Mouse (Mus musculus): ENCODE data around the gene Dcaf17. TPM values are rescaled to one million over a fixed set of nuclear protein-coding genes. Genes with fewer than 3 reads are reported as not detected.

Dcaf17 gene
- total RNA-seq, 4 experiments from 2014 or later: 2.9 to 3.7 (median 3.6) TPM

GRCm38 (mm10) chr2:71120844-71121243 lies 65.7 kb downstream of the Dcaf17 start:
- no peak for DNase-seq (ENCODE audit: low spot score in 2 of 2)

GRCm38 (mm10) chr2:71121406-71121805 lies 66.3 kb downstream of the Dcaf17 start:
- no peak for DNase-seq (ENCODE audit: low spot score in 2 of 2)

DNA sequence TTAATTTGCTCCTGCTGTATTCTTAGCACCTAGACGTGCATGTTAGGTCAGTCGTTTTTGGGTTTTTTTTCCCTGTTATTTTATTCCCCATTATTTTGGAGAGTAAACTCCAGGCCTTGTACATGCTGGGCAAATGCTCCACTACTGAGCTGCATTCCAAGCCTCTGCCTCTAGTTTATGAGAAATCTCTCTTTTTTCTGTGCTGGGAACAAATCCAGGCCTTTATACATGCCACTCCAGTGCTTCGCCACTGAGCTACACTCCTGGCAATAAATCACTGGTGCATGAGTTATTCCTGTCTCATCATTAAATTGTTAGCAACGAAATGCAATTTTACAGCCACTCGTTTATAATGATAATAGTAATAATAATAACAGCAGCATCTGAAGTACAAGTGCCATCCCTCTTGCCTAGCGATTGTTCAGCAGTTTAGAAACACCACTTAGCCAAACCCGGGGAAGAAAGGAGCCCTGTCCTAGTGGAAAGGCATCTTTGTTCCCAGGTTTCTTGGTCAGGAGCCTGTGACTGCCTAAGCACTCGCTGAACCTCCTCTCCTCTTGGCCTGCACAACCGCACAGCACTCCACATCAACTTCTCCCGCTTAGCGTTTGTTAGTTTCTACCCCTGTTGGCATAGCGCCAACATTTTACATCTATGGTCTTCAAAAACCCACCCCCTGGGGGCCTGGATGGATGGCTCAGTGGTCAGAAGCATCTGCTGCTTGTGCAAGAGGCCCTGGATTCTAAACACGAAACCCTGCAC lies 67.3 kb downstream of the Dcaf17 start:
- DNase-seq (ENCODE audit: low spot score in 2 of 2): no peak

DNA sequence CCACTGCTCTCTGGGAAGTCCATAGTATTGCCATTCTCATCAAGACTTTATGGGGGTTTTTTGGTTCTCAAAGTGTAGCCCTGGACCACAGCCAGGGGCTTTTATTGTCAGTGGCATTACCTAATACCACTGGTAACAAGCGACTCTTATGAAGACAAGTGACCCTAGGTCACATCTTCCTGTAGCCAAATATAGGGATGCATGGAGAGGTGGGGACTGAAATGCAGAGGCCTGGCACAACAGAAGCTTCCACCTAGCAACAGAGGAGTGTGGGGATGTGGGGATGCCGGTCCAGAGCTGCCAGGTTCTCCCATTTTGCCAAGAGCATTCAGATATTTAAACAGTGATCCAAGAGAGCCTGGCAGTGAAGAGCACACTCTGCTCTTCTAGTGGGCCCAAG lies 68.5 kb downstream of the Dcaf17 start:
- no peak for DNase-seq (ENCODE audit: low spot score in 2 of 2)

- no peak for DNase-seq (ENCODE audit: low spot score in 2 of 2)
These were observed 72.8 kb downstream of the Dcaf17 start for GRCm38 (mm10) chr2:71127779-71128534.

DNA sequence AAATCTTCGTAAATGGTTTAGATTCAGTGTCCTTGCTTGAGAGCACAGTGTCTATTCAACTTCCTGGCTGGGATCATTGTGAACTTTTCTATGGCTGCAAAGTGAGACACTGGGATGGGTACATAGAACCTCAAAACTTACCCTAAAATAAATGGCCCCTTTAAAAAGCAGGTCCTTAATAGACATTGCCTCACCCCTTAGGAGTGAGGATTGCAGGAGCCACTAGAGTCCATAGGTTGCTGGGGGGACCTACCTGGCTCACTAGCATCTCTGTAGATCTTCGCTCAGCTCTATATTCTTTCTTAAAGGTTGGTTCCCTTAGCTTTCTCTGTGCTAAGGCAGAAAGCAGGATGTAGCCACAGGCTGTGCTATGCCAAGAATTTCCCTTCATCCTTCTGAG lies 75.2 kb downstream of the Dcaf17 start:
- DNase-seq (ENCODE audit: low spot score in 2 of 2): no peak

DNA sequence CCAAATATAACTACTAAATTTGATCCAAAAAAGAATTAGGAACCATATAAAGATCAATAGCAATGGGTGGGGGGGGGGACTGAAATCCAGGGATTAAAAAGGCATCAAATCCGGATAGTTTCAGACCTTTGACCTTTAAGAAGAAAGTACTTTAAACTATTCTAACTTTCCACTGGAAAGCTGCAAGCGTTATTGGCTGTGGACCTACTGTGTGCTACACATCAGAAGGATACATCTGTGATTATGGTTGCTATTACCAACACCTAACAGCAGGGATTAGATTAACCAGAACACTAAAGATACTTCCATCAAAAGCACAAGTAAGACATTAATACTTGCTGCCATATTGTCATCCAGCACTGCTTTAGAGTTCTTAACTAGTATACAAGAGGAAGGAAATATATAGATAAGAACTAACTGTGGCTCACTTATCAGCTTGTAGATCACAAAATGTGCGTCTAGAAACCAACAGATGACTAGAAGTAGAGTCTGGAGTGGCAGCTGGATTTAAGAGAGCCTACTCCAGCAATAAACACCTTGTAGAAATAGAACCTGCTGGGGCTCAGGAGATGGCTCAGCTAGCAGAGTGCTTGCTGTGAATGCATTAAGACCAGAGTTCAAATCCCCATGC lies 76.9 kb downstream of the Dcaf17 start:
- no peak for DNase-seq (ENCODE audit: low spot score in 2 of 2)

GRCm38 (mm10) chr2:71134041-71134505 lies 78.9 kb downstream of the Dcaf17 start:
- no peak for DNase-seq (ENCODE audit: low spot score in 2 of 2)

GRCm38 (mm10) chr2:71134836-71135235 lies 79.7 kb downstream of the Dcaf17 start:
- no peak for DNase-seq (ENCODE audit: low spot score in 2 of 2)

GRCm38 (mm10) chr2:71140622-71141021 lies 85.5 kb downstream of the Dcaf17 start:
- DNase-seq (ENCODE audit: low spot score in 2 of 2): no peak

DNA sequence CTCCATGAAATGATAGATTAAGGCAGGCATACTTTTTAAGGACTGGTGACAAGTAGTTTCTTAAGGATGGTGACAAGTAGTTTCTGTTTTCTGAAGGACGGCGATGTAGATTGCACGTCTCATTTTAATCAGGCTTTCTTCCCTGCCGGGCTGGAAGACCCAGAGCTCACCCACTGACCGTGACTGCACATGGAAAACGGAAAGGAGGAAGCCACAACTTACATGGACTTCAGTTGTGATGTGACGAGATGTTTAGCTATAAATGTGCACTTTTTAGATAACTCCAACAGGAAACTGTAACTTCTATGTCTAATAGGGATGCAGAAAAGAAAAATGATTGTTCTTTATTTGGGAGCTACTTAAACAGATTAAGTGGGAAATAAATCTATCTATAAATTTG lies 87.3 kb downstream of the Dcaf17 start:
- DNase-seq (ENCODE audit: low spot score in 2 of 2): no peak

DNA sequence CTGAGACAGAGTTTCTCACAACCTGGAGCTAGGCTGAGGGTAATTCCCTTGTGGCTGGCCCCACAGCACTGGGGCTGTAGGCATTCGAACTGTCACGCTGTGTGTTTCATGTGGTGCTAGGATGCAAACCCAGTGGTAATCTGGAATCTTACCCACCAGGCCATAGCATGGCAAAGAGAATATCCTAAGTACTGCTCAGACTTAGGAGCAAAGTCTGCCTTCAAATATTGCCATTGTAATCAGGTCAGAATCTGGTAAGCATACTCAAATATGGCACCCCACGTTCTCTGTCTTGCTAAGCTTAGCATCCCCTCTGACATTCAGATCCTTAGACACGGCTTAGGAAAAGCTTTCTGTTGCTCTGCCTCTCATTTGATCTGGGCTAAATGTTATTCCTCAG lies 90.7 kb downstream of the Dcaf17 start:
- no peak for DNase-seq (ENCODE audit: low spot score in 2 of 2)

DNA sequence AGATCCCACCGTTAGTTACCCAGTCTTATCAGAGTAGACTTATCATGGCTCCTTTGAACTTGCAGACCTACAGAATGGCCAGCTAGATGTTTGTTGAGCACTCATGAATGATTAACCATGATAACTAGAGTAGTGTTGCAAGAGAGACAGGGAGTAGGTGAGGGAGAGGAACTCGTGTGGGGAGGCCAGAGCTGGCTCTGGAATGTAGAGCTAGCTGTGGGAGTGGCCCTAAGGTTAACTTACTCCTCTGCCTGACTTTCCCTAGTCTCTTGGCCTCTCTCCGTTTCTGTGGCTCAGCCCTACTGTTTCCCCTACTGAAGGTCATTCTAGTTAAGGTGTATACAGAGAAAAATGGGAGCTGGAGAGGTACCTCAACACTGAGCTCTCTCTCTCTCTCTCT lies 91.1 kb downstream of the Dcaf17 start:
- no peak for DNase-seq (ENCODE audit: low spot score in 2 of 2)

DNA sequence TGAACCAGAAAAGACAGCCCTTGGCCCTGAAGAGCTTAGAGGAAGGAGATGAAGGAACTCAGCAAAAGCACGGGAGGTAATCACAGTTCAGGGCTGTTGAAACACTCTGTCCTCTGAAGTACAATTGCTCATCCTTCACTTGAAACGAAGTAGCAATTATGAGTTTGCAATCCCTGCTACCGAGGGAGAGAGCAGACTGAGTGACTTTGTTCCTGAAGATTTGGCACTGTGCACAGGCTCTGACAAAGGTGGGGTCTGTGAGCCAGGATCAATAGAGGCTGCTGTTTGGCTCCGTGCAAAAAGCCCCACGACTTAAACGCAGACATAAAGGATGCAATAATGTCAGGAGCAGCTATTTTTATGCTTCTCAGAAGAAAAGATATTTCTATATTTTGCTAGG lies 92.7 kb downstream of the Dcaf17 start:
- DNase-seq (ENCODE audit: low spot score in 2 of 2): no peak

Other genes starting within 250 kb of the Dcaf17 start
- gene Tlk1, start 229.6 kb upstream of the Dcaf17 start, total RNA-seq (2022): 10 to 100 TPM; 37.8 to 44.5 (median 40.8) TPM
- 1 to 10 TPM; 4.8 to 6.1 (median 5.4) TPM for gene Mettl8, start 255 bp downstream of the Dcaf17 start, total RNA-seq (2022)
- under 1 TPM; 0.10 to 0.45 (median 0.27) TPM for gene Cybrd1, start 62.6 kb downstream of the Dcaf17 start, total RNA-seq (2022)
- 10 to 100 TPM; 38.5 to 42.1 (median 41.1) TPM for gene Dync1i2, start 156.4 kb downstream of the Dcaf17 start, total RNA-seq (2022)